Mouse (Mus musculus) gonadal fat pad, adult 2 months (tissue): Measurements from ENCODE around the gene Rasa2. TPM values are rescaled to one million over a fixed set of nuclear protein-coding genes. Genes with fewer than 3 reads are reported as not detected.
"Not testable (repeated sequence)": the region's sequence is repeated elsewhere in the genome, so short reads cannot be mapped to it uniquely, and the experiment has no call there.

ENCODE experiments used
- DNase-seq: peaks from one replicate; pipeline ENCODE4 v3.0.0-alpha.2; 2012; ENCODE audit warnings: low read depth
- polyA plus RNA-seq: library from polyadenylated mRNA; depleted of rRNA; stranded (reverse); fragments of >200 nt; gene quantifications from 2 replicates; pipeline ENCODE4 v1.2.3, GENCODE M21; 2012; rRNA removed

The Rasa2 gene
- polyA plus RNA-seq = 3.1 and 3.3 TPM in 2 replicates

DNA sequence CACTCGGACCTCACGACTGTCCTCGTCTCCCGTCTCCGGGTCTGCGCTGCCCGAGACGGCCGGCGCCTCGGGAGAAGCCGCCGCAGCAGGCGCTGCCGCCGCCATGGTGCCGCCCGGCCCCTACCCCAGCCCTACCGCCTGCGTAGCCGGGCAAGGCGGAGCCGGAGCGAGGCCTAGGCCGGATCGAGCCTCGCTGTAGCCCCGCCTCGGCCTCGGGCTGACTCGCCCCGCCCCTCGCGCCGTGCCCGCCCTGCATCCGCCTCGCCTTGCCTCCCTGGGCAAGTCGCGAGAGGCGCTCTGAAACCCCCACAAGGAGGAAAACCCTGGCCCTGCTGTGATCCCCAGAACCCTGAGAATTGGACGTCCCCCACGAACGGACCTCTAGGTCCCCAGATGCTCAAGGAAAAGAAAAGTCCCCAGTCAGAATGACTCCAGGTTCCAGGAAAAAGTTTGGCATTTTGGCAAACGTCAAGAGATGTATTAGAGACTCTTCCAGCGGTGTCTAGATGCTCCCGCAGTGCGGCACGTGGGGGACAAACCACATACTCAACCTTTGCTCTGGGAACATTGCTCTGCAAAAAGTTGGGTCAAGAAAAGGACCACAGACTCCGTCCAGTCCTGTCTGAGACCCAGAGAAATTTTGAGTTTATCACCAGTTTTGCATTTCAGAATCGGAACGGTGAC, at the start of gene Rasa2:
Gene Rasa2, minus strand, starts transcription at position 229 of the 684 bp plus-strand sequence.
- peak; percentile 22 for DNase-seq

DNA sequence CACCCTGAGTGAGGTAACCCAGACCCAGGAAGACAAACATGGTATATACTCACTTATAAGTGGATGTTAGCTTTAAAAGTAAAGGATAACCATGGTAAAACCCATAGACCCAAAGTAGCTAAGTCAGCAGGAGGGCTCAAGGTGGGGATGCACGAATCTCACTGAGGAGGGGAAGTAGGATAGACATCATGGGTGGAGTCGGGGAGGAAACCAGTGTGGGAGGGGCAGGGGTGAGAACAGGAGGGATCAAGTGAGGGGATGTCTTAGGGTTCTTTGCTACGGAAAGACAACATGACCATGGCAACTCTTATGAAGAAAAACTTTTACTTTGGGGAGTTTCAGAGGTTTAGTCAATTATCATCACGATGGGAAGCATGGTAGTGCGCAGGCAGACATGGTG, 47.2 kb upstream of the Rasa2 start:
- no peak for DNase-seq

GRCm38 (mm10) chr9:96677711-96678110, 46.3 kb upstream of the Rasa2 start:
- not testable (repeated sequence) for DNase-seq

DNA sequence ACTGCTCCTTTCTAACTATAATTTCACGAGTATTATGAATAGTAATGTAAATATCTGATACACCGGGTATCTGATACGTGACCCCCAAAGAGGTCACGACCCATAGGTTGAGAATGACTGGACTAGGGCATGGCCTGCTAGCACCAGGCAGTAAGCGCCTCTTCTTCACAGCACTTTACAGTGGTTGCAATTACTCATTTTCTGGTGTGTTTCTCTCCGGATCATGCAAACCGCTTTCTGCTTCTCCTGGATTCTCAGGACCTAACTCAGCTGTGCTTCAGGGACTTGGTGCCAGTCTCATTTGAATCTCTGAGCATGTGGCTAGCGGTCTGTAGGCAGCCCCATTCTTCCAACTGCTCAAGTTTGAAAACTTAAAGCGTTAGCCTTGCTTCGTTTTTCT, 45.3 kb upstream of the Rasa2 start:
- no peak for DNase-seq

- DNase-seq = no peak
Observed at GRCm38 (mm10) chr9:96675763-96676640, 44.6 kb upstream of the Rasa2 start.

DNA sequence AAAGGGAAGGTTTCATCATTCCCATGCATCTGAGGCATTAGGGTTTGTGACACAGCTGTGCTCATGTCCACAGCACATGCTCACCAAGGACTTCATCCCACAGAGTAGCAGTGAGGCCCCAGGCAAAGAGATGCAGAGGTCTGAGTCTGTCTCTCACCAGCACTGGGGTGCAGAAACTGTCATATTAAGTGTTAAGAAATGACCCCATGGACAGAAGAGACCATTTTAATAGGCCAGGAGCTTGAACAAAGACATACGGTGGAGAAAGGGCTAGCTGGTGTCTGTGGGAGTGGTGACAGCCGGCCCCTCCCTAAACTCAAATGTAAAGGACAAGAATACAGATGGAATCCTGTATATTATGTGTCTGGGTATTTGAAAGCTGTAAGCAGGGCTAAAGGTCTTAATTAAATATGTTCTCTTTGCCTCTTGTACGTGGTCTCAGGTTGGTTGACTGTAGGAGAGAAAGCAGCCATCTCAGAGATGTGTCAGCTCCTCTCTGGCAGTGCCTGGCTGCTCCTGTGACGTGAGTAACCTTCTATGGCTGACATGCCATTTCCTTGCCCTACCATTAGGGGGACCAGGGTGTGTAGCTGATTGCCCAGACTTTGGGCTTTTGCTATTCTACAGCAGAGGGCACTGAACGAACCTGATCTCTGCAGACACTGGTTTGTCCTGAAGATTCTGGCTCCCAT, 43.8 kb upstream of the Rasa2 start:
- DNase-seq = no peak

DNA sequence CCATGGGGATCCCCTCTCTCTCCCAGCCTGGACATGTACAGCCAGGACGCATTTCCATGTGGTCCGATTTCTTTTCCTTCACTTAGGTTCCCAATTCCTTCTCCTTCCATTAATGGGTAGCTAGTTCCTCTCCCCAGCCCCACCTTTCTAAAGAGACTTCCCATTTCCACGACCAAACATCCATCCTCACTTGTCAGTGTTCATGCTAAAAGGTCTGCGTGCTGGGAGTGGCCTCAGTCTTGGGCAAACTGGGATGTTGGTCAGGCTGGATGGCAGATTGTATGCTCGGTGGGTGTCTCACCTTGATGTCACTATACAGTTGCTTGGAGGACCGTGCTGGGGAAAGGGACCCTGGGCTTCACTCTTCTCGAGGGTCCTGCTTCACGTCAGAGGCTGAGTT, 42.9 kb upstream of the Rasa2 start:
- no peak for DNase-seq

DNA sequence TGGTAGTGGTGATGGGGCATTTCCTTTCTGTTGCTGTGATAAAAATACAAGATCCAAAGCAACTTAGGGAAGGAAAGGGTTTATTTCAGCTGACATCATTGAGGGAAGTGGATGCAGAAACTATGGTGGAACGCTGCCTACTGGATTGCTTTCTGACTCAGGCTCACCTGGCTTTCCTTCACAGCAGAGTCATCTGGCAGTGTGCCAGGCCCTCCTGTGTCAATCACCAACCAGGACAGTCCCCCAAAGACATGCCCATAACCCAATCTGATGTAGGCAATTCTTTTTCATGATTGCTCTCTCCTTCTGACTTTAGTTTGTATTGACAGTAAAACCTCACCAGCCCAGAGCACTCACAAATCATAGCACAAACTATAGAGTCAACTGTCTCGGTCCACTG, 41.0 kb upstream of the Rasa2 start:
- DNase-seq = no peak

GRCm38 (mm10) chr9:96671249-96671648, 39.8 kb upstream of the Rasa2 start:
- DNase-seq = no peak

- DNase-seq = peak; percentile 58
Observed at GRCm38 (mm10) chr9:96669877-96670276, 38.5 kb upstream of the Rasa2 start.

DNA sequence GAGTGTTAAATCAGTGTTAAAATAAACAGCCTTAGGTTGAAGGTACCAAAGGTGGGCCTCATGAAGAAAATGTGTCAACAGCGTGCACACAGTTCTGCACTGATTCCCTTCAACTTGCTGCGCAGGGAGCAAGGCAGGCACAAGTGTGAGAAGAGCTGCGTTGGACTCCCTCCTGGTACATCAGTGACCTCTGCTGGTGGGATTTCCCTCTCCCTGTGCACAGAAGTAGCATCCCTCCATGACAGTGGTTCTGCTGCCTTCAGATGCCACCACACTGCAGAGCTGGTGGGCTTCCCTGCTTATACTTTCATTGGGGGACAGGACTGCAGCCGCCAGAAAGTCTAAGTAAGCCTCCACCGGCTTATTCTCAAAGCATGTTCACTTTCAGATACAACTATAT, 37.2 kb upstream of the Rasa2 start:
- no peak for DNase-seq

DNA sequence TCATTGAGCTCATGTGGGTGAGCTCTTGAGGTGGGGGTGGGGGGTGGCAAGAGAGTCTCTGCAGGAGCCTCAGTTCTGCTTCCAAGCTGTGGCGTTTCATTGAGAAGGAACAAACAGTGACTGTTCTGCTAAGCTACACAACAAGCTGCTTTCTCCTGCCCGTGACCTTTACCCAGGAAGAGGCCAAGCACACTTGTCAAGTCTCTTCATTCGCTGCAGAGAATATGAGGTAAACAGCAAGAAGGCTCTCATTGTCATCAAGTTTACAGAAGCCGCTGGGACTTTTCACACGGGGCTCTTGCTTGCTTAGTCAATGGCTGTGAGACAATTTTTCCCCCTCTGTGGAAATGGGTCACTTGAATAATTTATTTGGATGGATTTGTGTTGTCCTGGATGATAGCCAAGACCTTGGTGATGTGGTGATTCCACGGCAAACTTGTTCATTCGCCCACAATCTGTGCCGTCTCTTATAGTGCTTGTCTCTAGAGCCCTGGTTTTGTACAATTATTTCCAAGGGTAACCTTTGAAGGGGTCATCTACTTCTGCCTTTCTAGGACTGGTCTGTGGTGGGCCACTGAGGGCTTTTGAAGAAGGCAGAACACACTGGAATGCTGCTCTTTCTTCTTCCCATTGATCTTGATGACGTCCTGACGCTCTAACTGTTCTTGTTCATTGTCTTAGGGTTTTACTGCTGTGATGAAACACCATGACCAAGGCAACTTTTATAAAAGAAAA, 29.3 kb upstream of the Rasa2 start:
- DNase-seq = no peak

- DNase-seq = no peak
Observed at GRCm38 (mm10) chr9:96659801-96660200, 28.4 kb upstream of the Rasa2 start.

DNA sequence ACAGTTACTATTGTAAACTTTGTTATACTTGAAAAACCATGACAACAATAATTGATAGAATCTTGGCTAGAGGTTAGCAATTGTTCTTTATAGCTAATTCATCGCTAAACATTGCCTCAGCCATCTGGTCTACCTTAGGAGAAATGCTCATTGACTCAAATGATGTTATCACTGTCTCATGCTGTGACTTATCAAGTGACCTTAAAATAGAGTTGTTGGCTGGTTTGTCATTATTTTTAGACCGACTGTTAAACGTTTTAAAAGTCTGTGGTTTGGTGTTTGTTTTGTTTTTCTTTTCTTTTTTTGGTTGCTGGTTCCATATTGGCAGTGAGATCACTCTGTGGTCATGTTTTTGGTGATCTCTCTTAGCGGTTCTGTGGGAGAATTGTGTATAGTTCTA, 22.1 kb upstream of the Rasa2 start:
- DNase-seq = no peak

DNA sequence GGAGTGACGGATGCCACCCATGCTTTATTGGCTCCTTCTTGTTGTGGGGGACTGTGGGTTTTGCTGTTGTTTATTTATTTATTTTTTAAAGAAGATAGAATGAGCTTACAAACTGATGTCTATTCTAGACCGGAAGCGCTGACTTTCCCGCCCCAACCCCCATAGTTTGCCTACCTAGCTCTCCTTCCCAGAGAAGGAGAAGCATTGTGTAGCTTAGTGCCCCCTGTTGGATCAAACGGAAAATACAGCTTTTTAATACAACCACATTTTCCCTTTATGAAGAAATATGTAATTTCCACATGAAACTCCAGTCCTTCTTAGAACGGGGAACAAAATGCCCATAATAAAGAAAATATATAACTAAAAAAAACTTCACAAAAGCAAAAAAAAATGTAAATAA, 21.3 kb upstream of the Rasa2 start:
- DNase-seq = no peak

DNA sequence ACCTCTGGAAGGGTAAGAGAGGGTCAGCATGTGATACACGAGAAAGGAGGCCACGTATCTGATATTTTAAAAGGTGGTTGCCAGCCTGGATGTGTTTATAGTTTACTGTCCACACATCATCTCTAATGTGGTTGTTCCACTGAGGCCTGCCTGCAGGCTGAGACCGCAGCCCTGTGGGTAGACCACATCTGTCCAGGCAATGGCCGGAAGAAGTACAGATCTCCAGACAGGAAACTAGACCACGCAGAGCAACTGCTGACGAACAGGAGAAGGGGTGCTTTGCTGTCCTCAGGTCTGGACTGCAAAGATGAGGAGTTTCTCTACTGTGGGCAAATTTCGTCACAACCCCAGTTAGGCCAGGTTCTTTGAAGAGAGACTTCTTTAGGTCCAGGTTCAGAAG, 19.4 kb upstream of the Rasa2 start:
- DNase-seq = no peak

DNA sequence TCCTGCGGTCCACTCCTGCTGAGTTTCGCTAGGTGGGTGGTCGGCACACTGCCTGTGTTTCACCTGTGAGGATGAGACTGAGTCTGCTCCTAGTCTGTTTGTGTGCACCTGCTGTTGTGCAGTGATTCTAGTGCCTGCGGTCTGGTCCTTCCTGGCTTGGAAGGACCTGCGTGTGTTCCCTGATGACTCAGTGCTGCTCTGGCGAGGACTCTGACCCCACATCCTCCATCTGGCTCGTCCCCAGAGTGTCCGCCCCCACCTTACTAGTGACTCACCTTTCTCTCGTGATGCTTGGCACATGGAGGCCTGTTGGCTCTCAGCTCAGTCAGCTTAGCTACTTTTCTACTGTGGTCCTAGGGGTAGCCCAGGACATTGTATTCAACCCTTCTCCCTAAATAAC, 18.5 kb upstream of the Rasa2 start:
- DNase-seq = no peak

DNA sequence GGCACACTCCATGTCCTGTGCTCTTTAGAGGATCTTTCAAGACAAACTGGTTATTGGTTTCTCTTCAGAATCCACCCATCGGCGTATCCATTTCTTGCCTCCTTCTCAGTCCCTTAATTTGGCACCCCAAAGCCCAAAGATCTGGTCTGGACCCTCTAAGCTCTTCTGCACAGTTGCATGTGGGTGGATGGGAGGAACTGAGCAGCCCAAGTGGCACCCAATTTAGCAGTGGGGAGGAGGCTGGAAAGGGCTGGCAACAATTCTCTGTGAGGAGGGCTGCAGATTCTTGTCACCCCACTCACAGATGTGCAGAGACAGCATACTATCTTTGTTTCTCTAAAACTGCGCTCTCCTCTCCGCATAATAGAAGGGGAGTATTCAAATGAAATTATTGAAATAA, 17.9 kb upstream of the Rasa2 start:
- no peak for DNase-seq

- no peak for DNase-seq
Observed at GRCm38 (mm10) chr9:96646668-96647295, 15.4 kb upstream of the Rasa2 start.

GRCm38 (mm10) chr9:96644840-96645239, 13.4 kb upstream of the Rasa2 start:
- no peak for DNase-seq

DNA sequence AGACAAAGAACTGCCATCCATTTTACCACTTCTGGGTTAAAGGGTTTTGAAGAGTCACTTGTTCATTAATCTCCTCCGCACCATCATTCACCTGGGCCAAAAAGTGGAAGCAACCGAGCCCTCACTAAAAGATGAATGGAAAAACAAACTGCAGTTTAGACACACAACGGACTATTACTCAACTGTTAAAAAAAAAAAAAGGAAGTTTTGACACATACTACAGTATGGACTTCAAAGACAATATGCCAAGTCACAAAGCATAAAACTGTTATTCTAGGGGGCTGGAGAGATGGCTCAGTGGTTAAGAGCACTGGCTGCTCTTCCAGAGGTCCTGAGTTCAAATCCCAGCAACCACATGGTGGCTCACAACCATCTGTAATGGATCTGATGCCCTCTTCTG, 12.6 kb upstream of the Rasa2 start:
- DNase-seq = not testable (repeated sequence)
